Mouse (Mus musculus) thymus, adult 2 months (tissue): Measurements from ENCODE around the gene Trat1. TPM values are rescaled to one million over a fixed set of nuclear protein-coding genes. Genes with fewer than 3 reads are reported as not detected.

Experiments used
- DNase-seq: peaks from one replicate; pipeline ENCODE4 v3.0.0; 2021
- H3K27ac ChIP-seq: fragments of 200-500 bp; 2 replicates; pipeline ENCODE4 v1.5.1; 2012; ENCODE audit warnings: low read length, control low read depth; ENCODE audit not compliant: control insufficient read depth, insufficient read depth
- H3K27me3 ChIP-seq: fragments of 200-500 bp; 2 replicates; pipeline ENCODE4 v1.6.1; 2012; ENCODE audit warnings: mild to moderate bottlenecking, low read length, moderate library complexity, mixed read lengths; ENCODE audit not compliant: control insufficient read depth, insufficient read depth
- H3K36me3 ChIP-seq: fragments of 200-500 bp; 2 replicates; pipeline ENCODE4 v1.6.1; 2012; ENCODE audit warnings: mild to moderate bottlenecking, low read length, moderate library complexity; ENCODE audit not compliant: control insufficient read depth, insufficient read depth
- H3K4me1 ChIP-seq: fragments of 200-500 bp; replicated peaks from 2 replicates; pipeline ENCODE4 v1.6.1; 2012; ENCODE audit warnings: low read length; ENCODE audit not compliant: control insufficient read depth, insufficient read depth
- H3K4me3 ChIP-seq: fragments of 200-500 bp; 2 replicates; pipeline ENCODE4 v1.5.1; 2012; ENCODE audit warnings: mild to moderate bottlenecking, low read length, control low read depth, moderate library complexity; ENCODE audit not compliant: control insufficient read depth, insufficient read depth
- CTCF ChIP-seq: fragments of 200-500 bp; IDR thresholded peaks from 2 replicates; pipeline ENCODE4 v1.5.1; 2012; ENCODE audit warnings: mild to moderate bottlenecking, control low read depth, low read length, moderate library complexity, borderline replicate concordance; ENCODE audit not compliant: control insufficient read depth, poor library complexity, insufficient read depth; ENCODE audit errors: extremely low read depth
- POLR2A ChIP-seq: fragments of 200-500 bp; IDR thresholded peaks from 2 replicates; pipeline ENCODE4 v1.6.1; 2012; ENCODE audit warnings: mild to moderate bottlenecking, low read length, control low read depth, moderate library complexity; ENCODE audit not compliant: control insufficient read depth, poor library complexity, insufficient read depth; ENCODE audit errors: extremely low read depth
- WGBS: fragments of 180-500 bp; shearing (Covaris S2); methylation state at CpG from one replicate; pipeline ENCODE4 v1.1.7; 2018; 5-methylcytosine and 5-hydroxymethylcytosine counted together
- polyA plus RNA-seq: library from polyadenylated mRNA; depleted of rRNA; stranded (reverse); fragments of >200 nt; gene quantifications from 2 replicates; pipeline ENCODE4 v1.2.3, GENCODE M21; 2012; rRNA removed

Trat1 gene
- polyA plus RNA-seq, 1 experiment, result 34.4 TPM

DNA sequence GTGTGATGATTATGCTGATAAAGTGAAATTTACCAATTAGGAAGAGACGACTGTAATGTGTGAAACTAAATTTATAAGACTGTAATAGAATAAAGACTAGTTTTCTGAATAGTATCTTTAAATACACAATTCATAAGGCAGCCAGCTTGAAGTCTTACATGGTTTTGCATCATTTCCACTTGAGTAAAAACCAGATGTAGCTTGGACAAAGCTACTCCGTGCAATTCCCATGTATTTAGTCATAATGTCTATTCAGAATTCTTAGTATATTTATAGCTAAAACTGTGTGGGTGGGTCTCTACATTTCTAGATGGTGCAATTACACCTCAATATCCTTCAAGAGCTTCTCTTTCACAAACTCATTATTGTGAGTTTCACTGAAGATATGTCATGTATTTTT, 33.4 kb downstream of the Trat1 start:
- no peak for DNase-seq
- Histone ChIP-seq H3K27ac (no peak overlapping the region), H3K36me3 (peaks cover 52% of the 10 kb centered on the region), H3K27me3 (no peaks in the 10 kb centered on the region), H3K4me1 (peaks cover 2% of the 10 kb centered on the region; the same call in 1 of the 2 replicates), H3K4me3 (no peak overlapping the region)
- TF ChIP-seq POLR2A (no peak), CTCF (no peak)
- WGBS, result 96% methylated on average over 2 of the region's 2 CpGs

- H3K27me3 ChIP-seq, result no peaks in the 10 kb centered on the region
- H3K27ac ChIP-seq, result no peak overlapping the region
- H3K36me3 ChIP-seq, result peaks cover 67% of the 10 kb centered on the region
- H3K4me3 ChIP-seq, result no peak overlapping the region
- 90% methylated on average over 3 of the region's 3 CpGs for WGBS
- H3K4me1 ChIP-seq, result peaks cover 2% of the 10 kb centered on the region; the same call in 1 of the 2 replicates
- DNase-seq, result no peak
- TF ChIP-seq CTCF (no peak), POLR2A (no peak)
These were observed 34.9 kb downstream of the Trat1 start for GRCm38 (mm10) chr16:48736890-48737289.

- 99% methylated on average over 3 of the region's 3 CpGs for WGBS
- no peak overlapping the region for H3K27ac ChIP-seq
- no peaks in the 10 kb centered on the region for H3K4me1 ChIP-seq
- no peak for DNase-seq
- no peaks in the 10 kb centered on the region for H3K36me3 ChIP-seq
- H3K4me3 ChIP-seq, result no peak overlapping the region
- TF ChIP-seq CTCF, result no peak
- TF ChIP-seq POLR2A, result no peak
- no peaks in the 10 kb centered on the region for H3K27me3 ChIP-seq
These were observed 51.6 kb downstream of the Trat1 start for GRCm38 (mm10) chr16:48720259-48720658.

DNA sequence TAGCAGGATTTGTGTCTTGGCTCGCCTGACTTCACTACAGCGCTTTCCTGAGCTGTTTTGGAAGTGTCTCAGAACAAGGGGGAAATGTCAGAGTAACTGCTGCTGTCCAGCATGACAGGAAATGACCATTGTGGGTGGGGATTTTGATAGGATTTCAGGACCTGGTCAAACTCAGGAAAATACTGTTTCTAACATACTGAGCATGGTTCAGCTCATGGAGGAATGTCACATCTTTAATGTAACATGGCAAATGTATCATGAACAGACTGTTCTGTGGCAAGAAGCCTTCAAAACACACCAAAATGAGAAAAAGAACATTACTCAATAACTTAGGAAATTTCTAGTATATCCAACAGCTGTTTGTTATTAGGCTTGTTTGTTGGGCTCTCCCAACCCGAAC, 52.1 kb downstream of the Trat1 start:
- DNase-seq, result no peak
- Histone ChIP-seq H3K36me3 (no peaks in the 10 kb centered on the region), H3K4me1 (no peaks in the 10 kb centered on the region), H3K27me3 (no peaks in the 10 kb centered on the region), H3K27ac (no peak overlapping the region), H3K4me3 (no peak overlapping the region)
- no peak for TF ChIP-seq POLR2A
- no peak for TF ChIP-seq CTCF
- WGBS, result 92% methylated on average over 3 of the region's 3 CpGs

GRCm38 (mm10) chr16:48716343-48716742, 55.5 kb downstream of the Trat1 start:
- H3K27me3 ChIP-seq, result no peaks in the 10 kb centered on the region
- H3K4me1 ChIP-seq, result no peaks in the 10 kb centered on the region
- no peak for TF ChIP-seq CTCF
- TF ChIP-seq POLR2A, result no peak
- H3K4me3 ChIP-seq, result no peak overlapping the region
- H3K27ac ChIP-seq, result no peak overlapping the region
- no peaks in the 10 kb centered on the region for H3K36me3 ChIP-seq
- DNase-seq, result no peak

- H3K36me3 ChIP-seq, result no peaks in the 10 kb centered on the region
- TF ChIP-seq CTCF (no peak), POLR2A (no peak)
- 90% methylated on average over 3 of the region's 3 CpGs for WGBS
These were observed 69.9 kb downstream of the Trat1 start for GRCm38 (mm10) chr16:48701896-48702295.

More at GRCm38 (mm10) chr16:48701896-48702295, 69.9 kb downstream of the Trat1 start:
- Histone ChIP-seq H3K4me3 (no peak overlapping the region), H3K27ac (no peak overlapping the region), H3K27me3 (no peaks in the 10 kb centered on the region), H3K4me1 (no peaks in the 10 kb centered on the region)
- DNase-seq, result no peak

Other genes with a start within 250 kb of the Trat1 start
- 0.36 and 0.43 TPM in 2 replicates for gene Retnlb, start 44.8 kb upstream of the Trat1 start, polyA plus RNA-seq
- 32.0 and 56.9 TPM in 2 replicates for gene Retnla, start 70.5 kb upstream of the Trat1 start, polyA plus RNA-seq
- 1.8 and 4.0 TPM in 2 replicates for gene Retnlg, start 100.6 kb upstream of the Trat1 start, polyA plus RNA-seq
- 4.4 and 5.7 TPM in 2 replicates for gene Dzip3, start 222.1 kb upstream of the Trat1 start, polyA plus RNA-seq
- 16.7 and 19.2 TPM in 2 replicates for gene Cip2a, start 222.2 kb upstream of the Trat1 start, polyA plus RNA-seq